Mouse (Mus musculus): ENCODE data around the gene Ube2n. TPM values are rescaled to one million over a fixed set of nuclear protein-coding genes. Genes with fewer than 3 reads are reported as not detected.

Ube2n gene
- total and polyA plus RNA-seq, 3 experiments, result 80.6 to 571 (median 212) TPM

DNA sequence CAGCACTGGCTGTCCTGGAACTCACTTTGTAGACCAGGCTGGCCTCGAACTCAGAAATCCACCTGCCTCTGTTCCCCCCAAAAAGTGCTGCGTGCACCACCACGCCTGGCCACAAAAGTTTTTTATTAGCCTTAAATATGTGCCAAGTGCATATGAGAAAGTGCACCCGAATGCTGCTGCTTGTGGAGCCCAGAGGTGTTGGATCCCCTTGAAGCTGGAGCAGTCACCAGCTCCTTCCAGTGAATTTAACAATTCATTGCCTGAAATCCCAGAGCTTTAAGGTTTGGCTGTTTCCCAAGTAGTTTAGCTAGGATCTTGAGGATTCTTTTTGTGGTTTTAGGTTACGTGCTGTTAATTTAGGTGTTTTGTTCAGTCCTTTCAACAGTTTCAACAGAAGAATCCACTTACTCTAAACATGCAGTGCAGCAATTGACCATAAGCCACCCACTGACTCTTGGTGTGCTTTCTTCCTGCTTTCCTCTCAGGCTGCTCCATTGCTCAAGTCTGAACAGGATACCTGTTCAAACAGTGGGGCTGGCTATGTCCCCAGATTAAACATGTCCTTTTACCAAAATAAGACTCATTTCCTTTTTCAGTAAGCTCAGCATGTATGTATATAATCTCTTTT, 11.7 kb downstream of the Ube2n start (continued):
- TF ChIP-seq USF1 (IDR thresholded peaks at IDR 0.05; ENCODE audit: low read depth, low read length) (no peak), MYB (IDR thresholded peaks at IDR 0.05; ENCODE audit: low read depth, low read length) (no peak), USF2 (IDR thresholded peaks at IDR 0.05; ENCODE audit: borderline replicate concordance in 1 of 2, insufficient read depth in 1 of 2, low read depth in 1 of 2, low read length in 2 of 2) (no peak), SMC3 (IDR thresholded peaks at IDR 0.05; ENCODE audit: low read depth, low read length) (no peak), MAZ (IDR thresholded peaks at IDR 0.05; ENCODE audit: low read depth, low read length) (no peak)

DNA sequence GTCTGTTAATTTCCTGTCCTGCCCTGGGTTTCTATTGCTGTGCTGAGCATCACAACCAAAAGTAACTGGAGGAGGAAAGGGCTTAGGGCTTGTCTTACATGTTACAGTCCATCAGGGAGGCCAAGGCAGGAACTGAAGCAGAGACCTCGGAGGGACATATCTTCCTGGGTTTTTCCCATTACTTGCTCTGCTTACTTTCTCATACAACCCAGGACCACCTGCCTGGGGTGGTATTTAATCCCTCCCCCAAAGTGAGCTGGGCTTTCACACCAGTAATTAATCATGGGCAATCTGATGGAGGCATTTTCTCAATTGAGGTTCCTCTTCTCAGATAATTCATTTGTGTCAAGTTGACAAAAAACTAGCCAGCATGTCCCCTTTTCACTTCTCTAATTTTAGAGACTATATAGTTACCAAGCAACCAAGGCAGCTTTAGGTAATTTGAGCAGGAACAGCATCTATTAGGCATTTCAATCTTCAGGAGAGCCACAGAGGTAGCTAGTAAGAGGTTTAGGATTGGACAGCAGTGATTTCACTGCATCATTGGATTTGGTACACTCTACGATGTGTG, 15.7 kb downstream of the Ube2n start:
- Histone ChIP-seq H3K36me3 (ENCODE audit: control insufficient read depth in 1 of 2, insufficient read depth in 2 of 2, low read length in 2 of 2) (peaks cover 0 to 26% of the 10 kb centered on the region in 2 experiments), H3K4me1 (ENCODE audit: control insufficient read depth in 1 of 2, insufficient read depth in 2 of 2, low read length in 2 of 2) (peaks cover 7 to 8% of the 10 kb centered on the region in 2 experiments; a peak in 3 of 4 replicates), H3K27me3 (ENCODE audit: control insufficient read depth in 1 of 2, insufficient read depth in 2 of 2, low read length in 2 of 2) (no peaks in the 10 kb centered on the region), H3K4me3 (ENCODE audit: control insufficient read depth in 1 of 2, insufficient read depth in 1 of 2, low read depth in 2 of 2, low read length in 2 of 2) (no peak overlapping the region), H3K79me2 (ENCODE audit: control insufficient read depth, insufficient read depth, low read length, poor library complexity) (peaks cover 82% of the 10 kb centered on the region), H3K9ac (ENCODE audit: control insufficient read depth, low read depth, low read length, poor library complexity, severe bottlenecking) (no peak overlapping the region), H3K27ac (ENCODE audit: control insufficient read depth, low read depth, low read length) (no peak overlapping the region), H3K9me3 (replicated peaks; ENCODE audit: insufficient read depth, low read length) (no peaks in the 10 kb centered on the region)
- peak; percentile 64 for DNase-seq (ENCODE audit: low read depth, low spot score)
- no peak for TF ChIP-seq POLR2AphosphoS5 (IDR thresholded peaks at IDR 0.05; ENCODE audit: borderline replicate concordance, low read depth, low read length)
- 0 out of 2 replicates have a peak, but pooled peaks have one; percentile 9 for TF ChIP-seq GATA1 (IDR thresholded peaks at IDR 0.05; ENCODE audit: low read depth, low read length)
- TF ChIP-seq USF1 (IDR thresholded peaks at IDR 0.05; ENCODE audit: low read depth, low read length), result no peak
- TF ChIP-seq JUND (IDR thresholded peaks at IDR 0.05; ENCODE audit: low read depth, low read length), result no peak
- no peak for TF ChIP-seq ZC3H11A (IDR thresholded peaks at IDR 0.05; ENCODE audit: low read depth, low read length)
- TF ChIP-seq CHD2 (IDR thresholded peaks at IDR 0.05; ENCODE audit: low read length), result no peak
- TF ChIP-seq BHLHE40 (IDR thresholded peaks at IDR 0.05; ENCODE audit: borderline replicate concordance, low read depth, low read length), result no peak
- TF ChIP-seq MAFK (IDR thresholded peaks at IDR 0.05; ENCODE audit: borderline replicate concordance, low read depth, low read length), result peak; percentile 54; the same call in 1 of the 2 replicates

DNA sequence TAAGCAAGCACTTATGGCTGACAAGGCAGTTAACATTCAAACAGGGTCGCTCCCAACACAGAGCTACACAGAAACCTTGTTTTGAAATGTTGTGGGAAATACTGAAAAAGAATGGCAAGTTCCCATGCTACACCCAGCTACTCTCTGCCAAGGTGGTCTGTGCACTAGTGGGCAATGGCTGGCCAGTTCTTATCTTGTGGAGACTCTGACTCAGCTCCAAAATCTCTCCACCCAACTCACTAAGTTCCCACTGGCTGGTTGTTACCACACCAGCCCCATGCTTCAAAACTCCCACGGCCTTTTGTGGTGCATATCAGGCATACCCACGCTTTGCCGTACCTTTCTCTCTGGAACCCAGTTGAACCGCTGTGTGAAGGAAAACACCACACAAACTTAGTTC, 18.0 kb downstream of the Ube2n start:
- H3K79me2 ChIP-seq (ENCODE audit: control insufficient read depth, insufficient read depth, low read length, poor library complexity), result peaks cover 78% of the 10 kb centered on the region
- H3K27me3 ChIP-seq (ENCODE audit: control insufficient read depth in 1 of 2, insufficient read depth in 2 of 2, low read length in 2 of 2), result no peaks in the 10 kb centered on the region
- DNase-seq (ENCODE audit: low read depth, low spot score), result no peak
- H3K9ac ChIP-seq (ENCODE audit: control insufficient read depth, low read depth, low read length, poor library complexity, severe bottlenecking), result no peak overlapping the region
- H3K36me3 ChIP-seq (ENCODE audit: control insufficient read depth in 1 of 2, insufficient read depth in 2 of 2, low read length in 2 of 2), result peaks cover 0 to 32% of the 10 kb centered on the region in 2 experiments
- H3K9me3 ChIP-seq (replicated peaks; ENCODE audit: insufficient read depth, low read length), result no peaks in the 10 kb centered on the region
- peaks cover 6 to 10% of the 10 kb centered on the region in 2 experiments for H3K4me1 ChIP-seq (ENCODE audit: control insufficient read depth in 1 of 2, insufficient read depth in 2 of 2, low read length in 2 of 2)
- no peak overlapping the region for H3K4me3 ChIP-seq (ENCODE audit: control insufficient read depth in 1 of 2, insufficient read depth in 1 of 2, low read depth in 2 of 2, low read length in 2 of 2)
- no peak overlapping the region for H3K27ac ChIP-seq (ENCODE audit: control insufficient read depth, low read depth, low read length)
- TF ChIP-seq TCF12 (IDR thresholded peaks at IDR 0.05; ENCODE audit: low read depth, low read length), result no peak
- no peak for TF ChIP-seq MXI1 (IDR thresholded peaks at IDR 0.05; ENCODE audit: low read depth, low read length)
- TF ChIP-seq SMC3 (IDR thresholded peaks at IDR 0.05; ENCODE audit: low read depth, low read length), result no peak
- TF ChIP-seq NRF1 (IDR thresholded peaks at IDR 0.05; ENCODE audit: insufficient read depth, low read depth, low read length, poor library complexity, severe bottlenecking), result no peak
- no peak for TF ChIP-seq USF2 (IDR thresholded peaks at IDR 0.05; ENCODE audit: borderline replicate concordance in 1 of 2, insufficient read depth in 1 of 2, low read depth in 1 of 2, low read length in 2 of 2)
- no peak for TF ChIP-seq POLR2A (IDR thresholded peaks at IDR 0.05; ENCODE audit: control insufficient read depth in 1 of 2, insufficient read depth in 1 of 2, low read depth in 1 of 2, low read length in 2 of 2, poor library complexity in 1 of 2)
- TF ChIP-seq KAT2A (conservative IDR thresholded peaks at IDR 0.05; ENCODE audit: low read depth, low read length), result no peak
- TF ChIP-seq MYC (IDR thresholded peaks at IDR 0.05; ENCODE audit: low read depth, low read length), result no peak
- TF ChIP-seq SIN3A (IDR thresholded peaks at IDR 0.05; ENCODE audit: low read length), result no peak
- no peak for TF ChIP-seq BHLHE40 (IDR thresholded peaks at IDR 0.05; ENCODE audit: borderline replicate concordance, low read depth, low read length)
- no peak for TF ChIP-seq CHD1 (IDR thresholded peaks at IDR 0.05; ENCODE audit: low read depth, low read length)
- TF ChIP-seq POLR2AphosphoS5 (IDR thresholded peaks at IDR 0.05; ENCODE audit: borderline replicate concordance, low read depth, low read length), result no peak
- no peak for TF ChIP-seq USF1 (IDR thresholded peaks at IDR 0.05; ENCODE audit: low read depth, low read length)
- no peak for TF ChIP-seq ETS1 (IDR thresholded peaks at IDR 0.05; ENCODE audit: low read depth, low read length)
- no peak for TF ChIP-seq ZMIZ1 (IDR thresholded peaks at IDR 0.05; ENCODE audit: low read depth, low read length)
- TF ChIP-seq RAD21 (IDR thresholded peaks at IDR 0.05; ENCODE audit: low read depth, low read length), result no peak

Data from MEL (cell line).